In the genomic region with DNA sequence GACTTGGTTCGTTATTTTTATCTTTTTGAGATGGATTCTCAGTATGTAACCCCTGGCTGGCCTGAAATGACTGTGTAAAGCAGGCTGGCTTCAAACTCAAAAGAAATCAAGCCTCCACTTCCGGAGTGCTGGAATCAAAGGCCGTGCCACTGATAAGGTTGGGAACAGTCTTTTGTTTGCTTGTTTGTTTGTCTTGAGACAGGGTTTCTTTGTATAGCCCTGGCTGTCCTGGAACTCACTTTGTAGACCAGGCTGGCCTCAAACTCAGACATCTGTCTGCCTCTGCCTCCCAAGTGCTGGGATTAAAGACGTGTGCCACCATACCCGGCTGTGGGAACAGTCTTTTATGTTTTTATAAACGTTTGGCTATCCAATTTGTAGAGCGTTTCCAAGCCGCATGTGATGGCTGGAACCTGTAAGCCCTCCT, we compare ENCODE assay signal across 8 mouse cellular contexts. TPM values are rescaled to one million over a fixed set of nuclear protein-coding genes. Genes with fewer than 3 reads are reported as not detected.
DNase-seq lines count a peak whose midpoint lies in the region; ATAC-seq and TF ChIP-seq lines count a peak whose summit lies in the region.

No protein-coding gene starts in this region.

- peak overlapping the region; percentile 75 for H3K9ac ChIP-seq in heart, adult 2 months (ENCODE audit: low read depth, low read length)

- DNase-seq in heart, adult 2 months = no peak
- no peak for DNase-seq in heart, adult 8-10 months (ENCODE audit: low spot score)
- no peak for DNase-seq in Patski (ENCODE audit: low read depth, low spot score)
- no peak for DNase-seq in hindbrain, embryonic 10.5 days (ENCODE audit: low spot score)
- DNase-seq in cerebellum, adult 8-10 months = no peak
- no peak for DNase-seq in cerebellum, adult 9-10 months
- no peak for DNase-seq in spleen, adult 18-20 months

- CTCF ChIA-PET in Patski (lab: Charles Lee) = interaction anchor here (1.3 kb wide), 1 partner anchor 12 kb away, joined by 3 read pairs; no protein-coding TSS in a partner anchor

- no peaks in the 10 kb centered on the region for H3K79me2 ChIP-seq in heart, adult 2 months (replicated peaks; ENCODE audit: control insufficient read depth, insufficient read depth, low read length)

- H3K36me3 ChIP-seq in heart, adult 2 months (ENCODE audit: control insufficient read depth, insufficient read depth, low read length) = no peaks in the 10 kb centered on the region
- peaks cover 35% of the 10 kb centered on the region for H3K36me3 ChIP-seq in hindbrain, embryonic 10.5 days

- POLR2A ChIA-PET in Patski (lab: Charles Lee) = interaction anchor here (0.8 to 1.5 kb wide), 2 partner anchors 21 to 35 kb away, joined by 3 read pairs; no protein-coding TSS in a partner anchor

- intact Hi-C loops in heart, adult 2 months (cut with DNase I) = loop anchor here (2.0 kb wide), 1 partner anchor 36 kb away; a partner anchor contains a TSS

- in situ Hi-C loops in Patski (cut with MboI; ENCODE audit: low pct_unique_long_range_greater_than_20kb) = no loop called here

- no peak for TF ChIP-seq CTCF in heart, adult 2 months (IDR thresholded peaks at IDR 0.05)
- no peak for TF ChIP-seq CTCF in Patski (IDR thresholded peaks at IDR 0.05)

- peak; percentile 3 for ATAC-seq in Patski
- peak; percentile 2; the same call in 1 of the 2 replicates for ATAC-seq in megakaryocyte progenitor cell, adult 5-6 weeks (replicated peaks; ENCODE audit: poor library complexity)

- peak overlapping the region; percentile 94 for H3K27ac ChIP-seq in heart, adult 2 months
- H3K27ac ChIP-seq in hindbrain, embryonic 10.5 days = peak overlapping the region; percentile 93

- 20% methylated on average over 8 of the region's 8 CpGs for WGBS in heart, adult 2 months
- 34% methylated on average over 8 of the region's 8 CpGs for WGBS in hindbrain, embryonic 10.5 days

- no peaks in the 10 kb centered on the region for H3K27me3 ChIP-seq in heart, adult 2 months (ENCODE audit: control insufficient read depth, insufficient read depth, low read length)
- no peaks in the 10 kb centered on the region for H3K27me3 ChIP-seq in Patski
- no peaks in the 10 kb centered on the region for H3K27me3 ChIP-seq in hindbrain, embryonic 10.5 days (ENCODE audit: insufficient read depth, poor library complexity, severe bottlenecking)

- TF ChIP-seq POLR2A in heart, adult 2 months (IDR thresholded peaks at IDR 0.05; ENCODE audit: insufficient read depth, low read depth, low read length) = no peak

- peak overlapping the region; percentile 78 for H3K4me3 ChIP-seq in heart, adult 2 months
- H3K4me3 ChIP-seq in hindbrain, embryonic 10.5 days = peak overlapping the region; percentile 83

- no peaks in the 10 kb centered on the region for H3K9me3 ChIP-seq in hindbrain, embryonic 10.5 days

- no peak for TF ChIP-seq EP300 in heart, adult 2 months (IDR thresholded peaks at IDR 0.05; ENCODE audit: insufficient read depth, low read depth, low read length)

- H3K4me1 ChIP-seq in heart, adult 2 months (ENCODE audit: control insufficient read depth, insufficient read depth, low read length) = peaks cover 2% of the 10 kb centered on the region; the same call in 1 of the 2 replicates
- H3K4me1 ChIP-seq in hindbrain, embryonic 10.5 days (replicated peaks) = peaks cover 24% of the 10 kb centered on the region

RNA-seq across cellular contexts. Expression of a gene that starts 0.6 kb away (rescaled TPM):
- total RNA-seq in heart, adult 2 months (2021) = 10 to 100 TPM; 12.4 to 12.6 TPM
- 21.6 and 22.1 TPM in 2 replicates for polyA plus RNA-seq in heart, adult 2 months (2012; rRNA removed)
- total RNA-seq in heart, adult 8-10 months (2022) = 10 to 100 TPM; 12.1 to 15.6 (median 12.9) TPM
- polyA plus RNA-seq in Patski (2021) = 90.3 TPM
- polyA plus RNA-seq in hindbrain, embryonic 10.5 days (2016; fragmentation: Nextera tagmentation; extraction: Ambion mirVana) = 58.6 and 64.8 TPM in 2 replicates
- 14.1 and 14.5 TPM in 2 replicates for total RNA-seq in megakaryocyte progenitor cell, adult 5-6 weeks (2015)
- total RNA-seq in megakaryocyte progenitor cell, adult 5-6 weeks (2017) = 27.6 and 31.0 TPM in 2 replicates

RNA-seq across cellular contexts. Expression of a gene that starts 36.0 kb away (rescaled TPM):
- total RNA-seq in heart, adult 2 months (2021) = 10 to 100 TPM; 36.4 to 41.1 TPM
- 6.9 and 14.0 TPM in 2 replicates for polyA plus RNA-seq in heart, adult 2 months (2012; rRNA removed)
- 10 to 100 TPM; 40.2 to 43.4 (median 42.0) TPM for total RNA-seq in heart, adult 8-10 months (2022)
- polyA plus RNA-seq in Patski (2021) = 38.4 TPM
- polyA plus RNA-seq in hindbrain, embryonic 10.5 days (2016; fragmentation: Nextera tagmentation; extraction: Ambion mirVana) = 12.3 and 12.9 TPM in 2 replicates
- total RNA-seq in megakaryocyte progenitor cell, adult 5-6 weeks (2015) = 29.1 and 39.3 TPM in 2 replicates
- total RNA-seq in megakaryocyte progenitor cell, adult 5-6 weeks (2017) = 16.8 and 20.8 TPM in 2 replicates

RNA-seq across cellular contexts. Expression of a gene that starts 36.6 kb away (rescaled TPM):
- total RNA-seq in heart, adult 2 months (2021) = 100 to 1,000 TPM; 134 to 153 TPM
- polyA plus RNA-seq in heart, adult 2 months (2012; rRNA removed) = 66.5 and 98.1 TPM in 2 replicates
- 100 to 1,000 TPM; 142 to 154 (median 149) TPM for total RNA-seq in heart, adult 8-10 months (2022)
- 160 TPM for polyA plus RNA-seq in Patski (2021)
- 132 and 142 TPM in 2 replicates for polyA plus RNA-seq in hindbrain, embryonic 10.5 days (2016; fragmentation: Nextera tagmentation; extraction: Ambion mirVana)
- 109 and 126 TPM in 2 replicates for total RNA-seq in megakaryocyte progenitor cell, adult 5-6 weeks (2015)
- total RNA-seq in megakaryocyte progenitor cell, adult 5-6 weeks (2017) = 62.3 and 87.2 TPM in 2 replicates
